Mouse (Mus musculus) megakaryocyte, embryonic 14.5 days (primary cell): ENCODE data around the gene Caskin1. TPM values are rescaled to one million over a fixed set of nuclear protein-coding genes. Genes with fewer than 3 reads are reported as not detected.

Source experiments
- H3K27me3 ChIP-seq: replicated peaks from 2 replicates; pipeline ENCODE3; 2012; ENCODE audit warnings: inconsistent platforms
- H3K36me3 ChIP-seq: replicated peaks from 2 replicates; pipeline ENCODE3; 2012; ENCODE audit warnings: low read length, inconsistent platforms, mixed read lengths
- H3K4me1 ChIP-seq: 2 replicates; pipeline ENCODE4 v1.6.1; 2012; ENCODE audit warnings: inconsistent platforms
- H3K4me3 ChIP-seq: replicated peaks from 2 replicates; pipeline ENCODE3; 2012; ENCODE audit warnings: moderate library complexity, mild to moderate bottlenecking, inconsistent platforms
- H3K9me3 ChIP-seq: 2 replicates; pipeline ENCODE4 v1.6.1; 2012; ENCODE audit warnings: inconsistent platforms
- FLI1 ChIP-seq: IDR thresholded peaks from 2 replicates; pipeline ENCODE4 v1.6.1; 2012; ENCODE audit warnings: low read length, inconsistent platforms, mixed read lengths
- GATA1 ChIP-seq: IDR thresholded peaks from 3 replicates; pipeline ENCODE4 v1.6.1; 2012; ENCODE audit warnings: mixed read lengths, low read length, inconsistent platforms, borderline replicate concordance
- polyA plus RNA-seq: library from polyadenylated mRNA; stranded (reverse); fragments of >175 nt; gene quantifications from 2 replicates; pipeline ENCODE4 v1.2.3, GENCODE M21; 2012; ENCODE audit warnings: low replicate concordance; ENCODE audit not compliant: insufficient read depth

Gene Caskin1
- polyA plus RNA-seq, 1 experiment: not detected

- H3K4me3 ChIP-seq: peak overlapping the region; percentile 96
- H3K27me3 ChIP-seq: no peaks in the 10 kb centered on the region
- TF ChIP-seq FLI1 (no peak), GATA1 (no peak)
- H3K36me3 ChIP-seq: peaks cover 8% of the 10 kb centered on the region
- no peaks in the 10 kb centered on the region for H3K9me3 ChIP-seq
- H3K4me1 ChIP-seq: peaks cover 49% of the 10 kb centered on the region
These were observed 62.6 kb downstream of the Caskin1 start for GRCm38 (mm10) chr17:24551050-24551444.

GRCm38 (mm10) chr17:24557091-24557490 is 68.7 kb downstream of the Caskin1 start:
- TF ChIP-seq FLI1 (no peak), GATA1 (no peak)
- Histone ChIP-seq H3K9me3 (no peaks in the 10 kb centered on the region), H3K4me1 (peaks cover 76% of the 10 kb centered on the region), H3K36me3 (peaks cover 10% of the 10 kb centered on the region), H3K4me3 (no peak overlapping the region), H3K27me3 (no peaks in the 10 kb centered on the region)

Other genes with a start within 250 kb of the Caskin1 start
- gene Ccnf, start 237.1 kb upstream of the Caskin1 start, polyA plus RNA-seq: 14.9 and 32.9 TPM in 2 replicates
- gene Abca17, start 137.5 kb upstream of the Caskin1 start, polyA plus RNA-seq: not detected in 2 replicates
- 1.9 and 7.6 TPM in 2 replicates for gene Abca3, start 136.7 kb upstream of the Caskin1 start, polyA plus RNA-seq
- 183 and 234 TPM in 2 replicates for gene Rnps1, start 74.0 kb upstream of the Caskin1 start, polyA plus RNA-seq
- 11.7 and 67.7 TPM in 2 replicates for gene Eci1, start 62.0 kb upstream of the Caskin1 start, polyA plus RNA-seq
- not detected in 2 replicates for gene Dnase1l2, start 45.5 kb upstream of the Caskin1 start, polyA plus RNA-seq
- 9.7 and 18.7 TPM in 2 replicates for gene E4f1, start 18.3 kb upstream of the Caskin1 start, polyA plus RNA-seq
- gene Pgp, start 18.2 kb upstream of the Caskin1 start, polyA plus RNA-seq: 48.8 and 102 TPM in 2 replicates
- not detected in 2 replicates for gene Bricd5, start 14.7 kb upstream of the Caskin1 start, polyA plus RNA-seq
- 2.3 and 3.7 TPM in 2 replicates for gene Mlst8, start 9.5 kb upstream of the Caskin1 start, polyA plus RNA-seq
- gene Traf7, start 39.3 kb downstream of the Caskin1 start, polyA plus RNA-seq: 122 and 123 TPM in 2 replicates
- gene Rab26, start 45.6 kb downstream of the Caskin1 start, polyA plus RNA-seq: not detected in 2 replicates
- gene Pkd1, start 61.2 kb downstream of the Caskin1 start, polyA plus RNA-seq: 3.5 and 5.6 TPM in 2 replicates
- gene Tsc2, start 144.0 kb downstream of the Caskin1 start, polyA plus RNA-seq: 26.7 and 30.6 TPM in 2 replicates
- gene Nthl1, start 144.1 kb downstream of the Caskin1 start, polyA plus RNA-seq: 8.2 TPM in 1 of 2 replicates, not detected in the other
- 0.85 TPM in 1 of 2 replicates, not detected in the other for gene Slc9a3r2, start 161.7 kb downstream of the Caskin1 start, polyA plus RNA-seq
- 1.1 TPM in 1 of 2 replicates, not detected in the other for gene Npw, start 169.9 kb downstream of the Caskin1 start, polyA plus RNA-seq
- 45.3 and 55.8 TPM in 2 replicates for gene Zfp598, start 181.1 kb downstream of the Caskin1 start, polyA plus RNA-seq
- gene Syngr3, start 201.4 kb downstream of the Caskin1 start, polyA plus RNA-seq: 0.04 TPM in 1 of 2 replicates, not detected in the other
- 47.3 and 53.9 TPM in 2 replicates for gene Gfer, start 207.6 kb downstream of the Caskin1 start, polyA plus RNA-seq
- gene Noxo1, start 207.6 kb downstream of the Caskin1 start, polyA plus RNA-seq: 1.5 and 2.1 TPM in 2 replicates
- 16.6 and 17.1 TPM in 2 replicates for gene Tbl3, start 219.1 kb downstream of the Caskin1 start, polyA plus RNA-seq
- 0.74 TPM in 1 of 2 replicates, not detected in the other for gene Rnf151, start 229.5 kb downstream of the Caskin1 start, polyA plus RNA-seq
- 653 and 1,069 TPM in 2 replicates for gene Rps2, start 229.5 kb downstream of the Caskin1 start, polyA plus RNA-seq
- 519 and 729 TPM in 2 replicates for gene Ndufb10, start 235.9 kb downstream of the Caskin1 start, polyA plus RNA-seq
- gene Rpl3l, start 239.2 kb downstream of the Caskin1 start, polyA plus RNA-seq: 0.35 TPM in 1 of 2 replicates, not detected in the other
- gene Msrb1, start 248.0 kb downstream of the Caskin1 start, polyA plus RNA-seq: 19.0 and 40.5 TPM in 2 replicates